Comparison of ENCODE assay signal across 8 mouse cellular contexts in the genomic region with DNA sequence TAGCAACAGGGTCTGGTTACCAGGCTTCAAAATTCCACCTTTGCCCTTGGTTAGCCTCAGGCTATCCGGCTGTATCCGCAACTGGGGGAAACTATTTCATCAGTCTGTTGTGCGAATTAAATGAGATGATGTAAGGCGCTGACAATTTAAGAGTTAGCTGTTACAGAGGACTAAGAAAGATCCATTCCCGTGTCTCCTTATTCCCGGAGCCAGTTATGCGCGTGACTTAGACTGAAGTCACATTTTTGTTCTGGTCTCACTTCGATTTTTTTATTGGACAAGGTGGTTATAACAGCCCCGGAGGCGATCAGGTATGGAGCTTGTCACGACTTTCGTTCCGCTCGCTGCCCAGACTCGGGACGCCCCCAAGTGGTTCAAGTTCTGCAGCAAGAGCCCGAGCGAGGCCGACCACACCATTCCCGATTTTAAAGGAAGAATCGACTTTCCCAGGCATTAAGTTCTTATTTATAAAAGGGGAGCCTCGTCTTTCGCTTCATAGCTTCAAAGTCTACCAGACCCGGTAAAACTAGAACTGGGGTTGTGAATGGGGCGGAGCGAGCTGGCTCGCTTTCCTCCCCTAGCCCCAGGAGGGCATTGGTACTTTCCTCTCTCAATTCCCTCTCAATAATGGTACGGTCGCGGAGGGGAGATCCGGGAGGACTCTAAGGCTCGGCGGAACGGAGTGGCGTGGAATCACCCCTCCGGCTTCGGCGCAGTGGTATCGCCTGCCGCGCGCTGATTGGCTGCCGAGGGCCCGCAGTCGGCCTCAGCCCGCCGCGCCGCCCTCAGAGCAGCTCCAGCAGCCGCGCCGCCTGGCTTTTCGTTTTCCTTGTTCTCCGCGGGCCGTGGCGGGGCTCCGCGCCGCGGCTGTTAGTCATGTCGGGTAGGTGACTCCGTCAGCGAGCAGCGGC. TPM values are rescaled to one million over a fixed set of nuclear protein-coding genes. Genes with fewer than 3 reads are reported as not detected.
DNase-seq lines count a peak whose midpoint lies in the region; ATAC-seq lines count a peak whose summit lies in the region.

TSS of gene Taf15 (plus strand) at position 763 of the 911 bp plus-strand sequence.

- no peaks in the 10 kb centered on the region for H3K9me3 ChIP-seq in hindbrain, embryonic 15.5 days

- ATAC-seq in hindbrain, embryonic 15.5 days (ENCODE audit: low FRiP score, low read depth) = peak; percentile 98

- H3K36me3 ChIP-seq in hindbrain, embryonic 15.5 days = no peaks in the 10 kb centered on the region

- H3K4me2 ChIP-seq in hindbrain, embryonic 15.5 days = peak within 1 kb of the TSS; percentile 81

- H3K4me3 ChIP-seq in hindbrain, embryonic 15.5 days = peak within 1 kb of the TSS; percentile 88

- under 1% methylated on average over 65 of the region's 66 CpGs for WGBS in hindbrain, embryonic 15.5 days

- DNase-seq in T-cell, adult 2 months (ENCODE audit: low spot score) = peak; percentile 98
- DNase-seq in cerebellum, postnatal 36 days = peak; percentile 99
- DNase-seq in frontal cortex, postnatal 36 days (ENCODE audit: low spot score in 2 of 2) = peak; percentile 99
- peak; percentile 96 for DNase-seq in left cerebral cortex, adult 11 months (ENCODE audit: low spot score)
- DNase-seq in lung, postnatal 4 days = peak; percentile 99
- peak; percentile 99 for DNase-seq in retina, postnatal 7 days (ENCODE audit: low read depth, low spot score)
- DNase-seq in urinary bladder, adult 2 months (ENCODE audit: low spot score) = peak; percentile 98

- H3K27me3 ChIP-seq in hindbrain, embryonic 15.5 days = peaks cover 5% of the 10 kb centered on the region; the same call in 1 of the 2 replicates

- H3K4me1 ChIP-seq in hindbrain, embryonic 15.5 days (replicated peaks) = peaks cover 25% of the 10 kb centered on the region

- H3K9ac ChIP-seq in hindbrain, embryonic 15.5 days = peak within 1 kb of the TSS; percentile 84

- peak within 1 kb of the TSS; percentile 96 for H3K27ac ChIP-seq in hindbrain, embryonic 15.5 days (replicated peaks)

RNA-seq across cellular contexts. Expression of gene Taf15, which starts in this region (rescaled TPM):
- polyA plus RNA-seq in hindbrain, embryonic 15.5 days (2015; fragmentation: Nextera tagmentation; extraction: Ambion mirVana) = 9.9 and 12.2 TPM in 2 replicates
- polyA plus RNA-seq in urinary bladder, adult 2 months (2012; rRNA removed) = 39.1 and 55.5 TPM in 2 replicates

Comparison
In these comparisons a context has a peak if more than half of its experiments do, and no peak if none do; other contexts are left out.
1. Peak in every context shown above with its lines: DNase-seq, ATAC-seq, H3K4me3 ChIP-seq and H3K27ac ChIP-seq.